Mouse (Mus musculus): ENCODE data around the gene Ptger3.

DNA sequence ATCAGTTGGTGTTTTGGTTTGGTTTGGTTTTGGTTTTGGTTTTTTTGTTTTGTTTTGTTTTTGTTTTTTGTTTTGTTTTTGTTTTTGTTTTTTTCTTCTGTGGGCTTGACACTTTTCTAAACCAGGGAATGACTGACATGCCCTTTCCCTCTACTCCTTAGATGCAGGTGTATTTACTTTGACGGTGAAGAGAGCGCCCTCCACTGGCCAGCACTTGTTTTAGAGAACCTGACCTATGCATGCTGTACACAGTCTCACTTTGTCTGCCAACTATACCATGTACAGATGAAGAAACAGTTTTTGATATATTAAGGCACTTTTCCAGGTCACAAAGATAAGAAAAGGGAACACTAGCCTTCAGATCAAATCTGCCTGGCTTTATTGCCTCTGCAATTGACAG lies 15.1 kb downstream of the Ptger3 start:
- no peak for TF ChIP-seq POLR2A (IDR thresholded peaks at IDR 0.05; ENCODE audit: low read depth, low read length)
- TF ChIP-seq CTCF (conservative IDR thresholded peaks at IDR 0.05; ENCODE audit: insufficient read depth, insufficient read length, low read depth, low read length), result no peak

All from kidney, adult 2 months (tissue).